Mouse (Mus musculus): ENCODE results near the gene Olfr237-ps1. TPM values are rescaled to one million over a fixed set of nuclear protein-coding genes. Genes with fewer than 3 reads are reported as not detected.
"Not testable (repeated sequence)": the region's sequence is repeated elsewhere in the genome, so short reads cannot be mapped to it uniquely, and the experiment has no call there.

The Olfr237-ps1 gene
- polyA plus RNA-seq (2016; fragmentation: Nextera tagmentation; extraction: Ambion mirVana), result not detected in 2 replicates

- H3K4me3 ChIP-seq; H3K27ac ChIP-seq; H3K36me3 ChIP-seq; H3K27me3 ChIP-seq (replicated peaks); H3K4me2 ChIP-seq (replicated peaks); ATAC-seq (ENCODE audit: low FRiP score, low read depth); H3K9ac ChIP-seq; H3K4me1 ChIP-seq; H3K9me3 ChIP-seq: not testable (repeated sequence)
- 84% methylated on average over 2 of the region's 2 CpGs for WGBS
These were observed at the start of gene Olfr237-ps1 for GRCm38 (mm10) chr6:43146267-43146666. Gene Olfr237-ps1 (plus strand): TSS chr6:43146567.

GRCm38 (mm10) chr6:43106069-43106468 lies 40.3 kb upstream of the Olfr237-ps1 start, which contains the start of gene Olfr441:
Gene Olfr441 (plus strand): TSS chr6:43106369.
- not testable (repeated sequence) for ATAC-seq (ENCODE audit: low FRiP score, low read depth); H3K4me2 ChIP-seq (replicated peaks); H3K9me3 ChIP-seq; H3K27me3 ChIP-seq (replicated peaks); H3K4me3 ChIP-seq; H3K9ac ChIP-seq; H3K27ac ChIP-seq; H3K36me3 ChIP-seq; H3K4me1 ChIP-seq
- 97% methylated on average over 1 of the region's 1 CpGs for WGBS

- no peak overlapping the region for H3K4me2 ChIP-seq (replicated peaks)
- no peaks in the 10 kb centered on the region for H3K4me1 ChIP-seq
- H3K36me3 ChIP-seq, result no peaks in the 10 kb centered on the region
- H3K27me3 ChIP-seq (replicated peaks), result no peaks in the 10 kb centered on the region
- no peak overlapping the region for H3K4me3 ChIP-seq
- H3K9me3 ChIP-seq, result no peaks in the 10 kb centered on the region
- ATAC-seq (ENCODE audit: low FRiP score, low read depth), result no peak
- 62% methylated on average over 1 of the region's 1 CpGs for WGBS
- H3K27ac ChIP-seq, result no peak overlapping the region
- no peak overlapping the region for H3K9ac ChIP-seq
These were observed 13.1 kb downstream of the Olfr237-ps1 start for GRCm38 (mm10) chr6:43159502-43159901.

- no peak within 1 kb of the TSS for H3K27ac ChIP-seq
- no peaks in the 10 kb centered on the region for H3K4me1 ChIP-seq
- 74% methylated on average over 3 of the region's 3 CpGs for WGBS
- no peak within 1 kb of the TSS for H3K9ac ChIP-seq
- H3K4me3 ChIP-seq, result no peak within 1 kb of the TSS
- no peak for ATAC-seq (ENCODE audit: low FRiP score, low read depth)
- H3K36me3 ChIP-seq, result no peaks in the 10 kb centered on the region
- H3K9me3 ChIP-seq, result no peaks in the 10 kb centered on the region
- no peak within 1 kb of the TSS for H3K4me2 ChIP-seq (replicated peaks)
- H3K27me3 ChIP-seq (replicated peaks), result no peaks in the 10 kb centered on the region
These were observed 16.6 kb downstream of the Olfr237-ps1 start, which contains the start of gene Olfr437 for GRCm38 (mm10) chr6:43162982-43163381. Gene Olfr437 (plus strand): TSS chr6:43163282.

- Histone ChIP-seq H3K4me3 (no peak overlapping the region), H3K9me3 (no peaks in the 10 kb centered on the region), H3K27me3 (replicated peaks) (no peaks in the 10 kb centered on the region), H3K4me2 (replicated peaks) (no peak overlapping the region), H3K9ac (no peak overlapping the region), H3K36me3 (no peaks in the 10 kb centered on the region), H3K4me1 (no peaks in the 10 kb centered on the region), H3K27ac (no peak overlapping the region)
- WGBS, result 95% methylated on average over 4 of the region's 4 CpGs
- ATAC-seq (ENCODE audit: low FRiP score, low read depth), result no peak
These were observed 20.9 kb downstream of the Olfr237-ps1 start for GRCm38 (mm10) chr6:43167246-43167645.

- ATAC-seq (ENCODE audit: low FRiP score, low read depth), result no peak
- Histone ChIP-seq H3K27me3 (replicated peaks) (no peaks in the 10 kb centered on the region), H3K4me1 (no peaks in the 10 kb centered on the region), H3K9me3 (no peaks in the 10 kb centered on the region), H3K4me3 (no peak within 1 kb of the TSS), H3K36me3 (no peaks in the 10 kb centered on the region), H3K4me2 (replicated peaks) (no peak within 1 kb of the TSS), H3K9ac (no peak within 1 kb of the TSS), H3K27ac (no peak within 1 kb of the TSS)
- WGBS, result 76% methylated on average over 4 of the region's 4 CpGs
These were observed 25.5 kb downstream of the Olfr237-ps1 start, which contains the start of gene Olfr13 for GRCm38 (mm10) chr6:43171840-43172239. Gene Olfr13 (plus strand): TSS chr6:43172140.

GRCm38 (mm10) chr6:43178129-43178528 lies 31.8 kb downstream of the Olfr237-ps1 start:
- no peaks in the 10 kb centered on the region for H3K4me1 ChIP-seq
- no peak for ATAC-seq (ENCODE audit: low FRiP score, low read depth)
- H3K4me2 ChIP-seq (replicated peaks), result no peak overlapping the region
- no peak overlapping the region for H3K27ac ChIP-seq
- H3K9ac ChIP-seq, result no peak overlapping the region
- 81% methylated on average over 1 of the region's 1 CpGs for WGBS
- no peaks in the 10 kb centered on the region for H3K27me3 ChIP-seq (replicated peaks)
- H3K4me3 ChIP-seq, result no peak overlapping the region
- no peaks in the 10 kb centered on the region for H3K9me3 ChIP-seq
- no peaks in the 10 kb centered on the region for H3K36me3 ChIP-seq

GRCm38 (mm10) chr6:43178584-43179501 lies 32.5 kb downstream of the Olfr237-ps1 start:
- H3K4me3 ChIP-seq, result no peak overlapping the region
- H3K4me1 ChIP-seq, result no peaks in the 10 kb centered on the region
- H3K27ac ChIP-seq, result no peak overlapping the region
- H3K27me3 ChIP-seq (replicated peaks), result no peaks in the 10 kb centered on the region
- H3K4me2 ChIP-seq (replicated peaks), result no peak overlapping the region
- H3K36me3 ChIP-seq, result no peaks in the 10 kb centered on the region
- H3K9me3 ChIP-seq, result no peaks in the 10 kb centered on the region
- ATAC-seq (ENCODE audit: low FRiP score, low read depth), result no peak
- 69% methylated on average over 6 of the region's 6 CpGs for WGBS
- no peak overlapping the region for H3K9ac ChIP-seq

GRCm38 (mm10) chr6:43190986-43191385 lies 44.6 kb downstream of the Olfr237-ps1 start:
- no peak for ATAC-seq (ENCODE audit: low FRiP score, low read depth)
- no peaks in the 10 kb centered on the region for H3K4me1 ChIP-seq
- no peaks in the 10 kb centered on the region for H3K9me3 ChIP-seq
- no peaks in the 10 kb centered on the region for H3K27me3 ChIP-seq (replicated peaks)
- H3K4me3 ChIP-seq, result no peak overlapping the region
- no peak overlapping the region for H3K9ac ChIP-seq
- H3K4me2 ChIP-seq (replicated peaks), result no peak overlapping the region
- no peak overlapping the region for H3K27ac ChIP-seq
- 84% methylated on average over 3 of the region's 3 CpGs for WGBS
- no peaks in the 10 kb centered on the region for H3K36me3 ChIP-seq

- H3K27ac ChIP-seq, result no peak within 1 kb of the TSS
- no peaks in the 10 kb centered on the region for H3K36me3 ChIP-seq
- ATAC-seq (ENCODE audit: low FRiP score, low read depth), result no peak
- H3K4me3 ChIP-seq, result no peak within 1 kb of the TSS
- no peaks in the 10 kb centered on the region for H3K27me3 ChIP-seq (replicated peaks)
- no peaks in the 10 kb centered on the region for H3K4me1 ChIP-seq
- no peaks in the 10 kb centered on the region for H3K9me3 ChIP-seq
- H3K9ac ChIP-seq, result no peak within 1 kb of the TSS
- no peak within 1 kb of the TSS for H3K4me2 ChIP-seq (replicated peaks)
These were observed 50.4 kb downstream of the Olfr237-ps1 start, which contains the start of gene Olfr435 for GRCm38 (mm10) chr6:43196781-43197180. Gene Olfr435 (plus strand): TSS chr6:43197146.

- Histone ChIP-seq H3K9ac (no peak overlapping the region), H3K27ac (no peak overlapping the region), H3K4me1 (no peaks in the 10 kb centered on the region), H3K9me3 (no peaks in the 10 kb centered on the region), H3K36me3 (no peaks in the 10 kb centered on the region), H3K27me3 (replicated peaks) (no peaks in the 10 kb centered on the region), H3K4me3 (no peak overlapping the region), H3K4me2 (replicated peaks) (no peak overlapping the region)
- WGBS, result 84% methylated on average over 3 of the region's 3 CpGs
- no peak for ATAC-seq (ENCODE audit: low FRiP score, low read depth)
These were observed 51.7 kb downstream of the Olfr237-ps1 start for GRCm38 (mm10) chr6:43198094-43198493.

GRCm38 (mm10) chr6:43202786-43203185 lies 56.4 kb downstream of the Olfr237-ps1 start:
- H3K4me3 ChIP-seq, result no peak overlapping the region
- H3K4me1 ChIP-seq, result no peaks in the 10 kb centered on the region
- no peak overlapping the region for H3K9ac ChIP-seq
- no peaks in the 10 kb centered on the region for H3K27me3 ChIP-seq (replicated peaks)
- no peak for ATAC-seq (ENCODE audit: low FRiP score, low read depth)
- H3K27ac ChIP-seq, result no peak overlapping the region
- no peaks in the 10 kb centered on the region for H3K36me3 ChIP-seq
- no peaks in the 10 kb centered on the region for H3K9me3 ChIP-seq
- no peak overlapping the region for H3K4me2 ChIP-seq (replicated peaks)

GRCm38 (mm10) chr6:43205355-43205754 lies 59.0 kb downstream of the Olfr237-ps1 start:
- ATAC-seq (ENCODE audit: low FRiP score, low read depth), result no peak
- 27% methylated on average over 2 of the region's 2 CpGs for WGBS

More at GRCm38 (mm10) chr6:43205355-43205754, 59.0 kb downstream of the Olfr237-ps1 start:
- Histone ChIP-seq H3K27me3 (replicated peaks) (no peaks in the 10 kb centered on the region), H3K4me2 (replicated peaks) (no peak overlapping the region), H3K9me3 (no peaks in the 10 kb centered on the region), H3K27ac (no peak overlapping the region), H3K36me3 (no peaks in the 10 kb centered on the region), H3K9ac (no peak overlapping the region), H3K4me3 (no peak overlapping the region), H3K4me1 (no peaks in the 10 kb centered on the region)

All from neural tube, embryonic 12.5 days (tissue).